Mouse (Mus musculus) adrenal gland, adult 18-20 months (tissue): ENCODE results near the gene Dcaf17. TPM values are rescaled to one million over a fixed set of nuclear protein-coding genes. Genes with fewer than 3 reads are reported as not detected.
A peak's percentile ranks its signal among the peaks of the same experiment; 100 is the strongest.

ENCODE experiments used
- DNase-seq, 2 experiments: peaks; one replicate each; pipeline ENCODE4 v3.0.0; 2021 to 2022; ENCODE audit warnings: low spot score in 2 of 2
- total RNA-seq, 2 experiments: library from RNA; stranded (reverse); gene quantifications; 1 replicate in 1 of 2; 2 replicates in 1 of 2; pipeline ENCODE4 v1.2.3; 2021

Gene Dcaf17
- total RNA-seq, 2 experiments from 2014 or later: 7.4 to 9.8 TPM

DNA sequence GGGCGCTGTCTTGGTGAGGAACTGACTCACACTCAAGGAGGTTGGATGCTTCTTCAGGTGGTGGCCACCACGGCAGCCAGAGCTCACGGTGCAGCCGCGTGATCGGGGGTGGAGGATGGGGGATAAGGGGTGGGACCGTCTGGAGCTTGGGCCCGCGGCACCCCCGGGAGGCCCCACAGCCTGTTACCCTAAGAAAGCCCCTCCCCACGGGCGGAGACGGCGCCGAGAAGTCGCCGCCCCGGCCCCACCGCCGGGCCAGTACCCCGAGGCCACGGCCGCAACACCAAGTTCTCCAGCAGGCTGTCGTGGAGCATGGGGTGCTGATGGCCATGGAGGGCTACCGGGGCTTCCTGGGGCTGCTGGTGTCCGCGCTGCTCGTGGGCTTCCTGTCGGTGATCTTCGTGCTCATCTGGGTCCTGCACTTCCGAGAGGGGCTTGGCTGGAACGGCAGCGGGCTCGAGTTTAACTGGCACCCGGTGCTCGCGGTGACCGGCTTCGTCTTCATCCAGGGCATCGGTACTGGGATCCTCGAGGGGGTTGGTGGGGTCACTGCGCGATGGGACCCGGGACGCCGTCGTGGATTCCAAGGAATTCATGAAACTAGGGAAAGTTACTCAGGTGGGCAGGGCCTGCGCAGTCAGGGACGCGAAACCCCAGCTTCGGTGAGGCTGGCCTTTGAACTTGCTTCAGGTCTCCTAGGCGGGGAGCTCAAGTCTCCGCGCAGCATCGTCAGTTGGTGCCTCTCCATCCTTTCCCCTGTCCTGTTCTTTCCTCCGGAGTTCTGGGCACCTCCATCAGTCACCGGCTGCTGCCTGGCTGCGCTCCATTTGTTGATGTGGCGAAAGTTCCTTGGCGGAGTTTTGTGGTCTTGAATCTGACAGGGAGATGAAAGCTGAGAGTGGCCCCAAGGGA is 62.9 kb downstream of the Dcaf17 start, which contains the start of gene Cybrd1:
TSS of gene Cybrd1 (plus strand) at position 127 of the 912 bp plus-strand sequence.
- peak in 1 of 2 experiments; percentile 10 for DNase-seq

DNA sequence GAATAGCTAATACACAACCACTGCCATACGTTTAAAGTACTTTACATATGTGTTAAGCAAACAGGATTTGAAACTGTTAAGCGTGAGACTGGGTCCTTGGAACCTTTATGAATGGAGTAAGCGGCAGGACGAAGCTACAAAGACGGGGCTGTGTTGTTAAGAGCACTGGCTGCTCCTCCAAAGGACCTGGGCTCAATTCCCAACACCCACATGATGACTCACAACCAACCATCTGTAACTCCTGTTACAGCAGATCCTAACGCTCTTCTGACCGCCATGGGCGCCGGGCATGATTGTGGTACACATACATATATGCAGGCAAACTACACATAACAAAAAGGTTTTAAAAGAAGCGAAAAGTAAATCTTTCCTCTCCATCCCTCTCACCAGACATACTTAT is 65.7 kb downstream of the Dcaf17 start:
- no peak for DNase-seq

DNA sequence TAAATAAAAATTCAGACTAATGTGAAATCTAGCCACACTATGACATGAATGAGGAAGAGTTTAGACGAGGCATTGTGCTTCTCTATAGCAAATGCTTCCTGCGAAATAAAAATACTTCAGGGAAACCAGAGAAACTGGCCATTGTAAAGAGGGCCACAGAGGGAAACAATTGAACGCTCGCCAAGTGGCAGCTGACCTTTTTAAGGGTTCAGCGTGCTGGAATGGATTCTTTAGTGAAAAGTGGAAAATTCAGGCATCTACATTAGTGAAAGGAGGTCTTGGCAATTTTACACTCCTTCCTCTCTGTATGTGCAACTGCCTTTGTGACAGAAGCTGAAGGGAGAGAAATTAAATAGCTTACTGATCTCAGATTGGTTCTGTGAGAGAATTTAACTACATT is 66.3 kb downstream of the Dcaf17 start:
- DNase-seq: no peak

DNA sequence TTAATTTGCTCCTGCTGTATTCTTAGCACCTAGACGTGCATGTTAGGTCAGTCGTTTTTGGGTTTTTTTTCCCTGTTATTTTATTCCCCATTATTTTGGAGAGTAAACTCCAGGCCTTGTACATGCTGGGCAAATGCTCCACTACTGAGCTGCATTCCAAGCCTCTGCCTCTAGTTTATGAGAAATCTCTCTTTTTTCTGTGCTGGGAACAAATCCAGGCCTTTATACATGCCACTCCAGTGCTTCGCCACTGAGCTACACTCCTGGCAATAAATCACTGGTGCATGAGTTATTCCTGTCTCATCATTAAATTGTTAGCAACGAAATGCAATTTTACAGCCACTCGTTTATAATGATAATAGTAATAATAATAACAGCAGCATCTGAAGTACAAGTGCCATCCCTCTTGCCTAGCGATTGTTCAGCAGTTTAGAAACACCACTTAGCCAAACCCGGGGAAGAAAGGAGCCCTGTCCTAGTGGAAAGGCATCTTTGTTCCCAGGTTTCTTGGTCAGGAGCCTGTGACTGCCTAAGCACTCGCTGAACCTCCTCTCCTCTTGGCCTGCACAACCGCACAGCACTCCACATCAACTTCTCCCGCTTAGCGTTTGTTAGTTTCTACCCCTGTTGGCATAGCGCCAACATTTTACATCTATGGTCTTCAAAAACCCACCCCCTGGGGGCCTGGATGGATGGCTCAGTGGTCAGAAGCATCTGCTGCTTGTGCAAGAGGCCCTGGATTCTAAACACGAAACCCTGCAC is 67.3 kb downstream of the Dcaf17 start:
- no peak for DNase-seq

DNA sequence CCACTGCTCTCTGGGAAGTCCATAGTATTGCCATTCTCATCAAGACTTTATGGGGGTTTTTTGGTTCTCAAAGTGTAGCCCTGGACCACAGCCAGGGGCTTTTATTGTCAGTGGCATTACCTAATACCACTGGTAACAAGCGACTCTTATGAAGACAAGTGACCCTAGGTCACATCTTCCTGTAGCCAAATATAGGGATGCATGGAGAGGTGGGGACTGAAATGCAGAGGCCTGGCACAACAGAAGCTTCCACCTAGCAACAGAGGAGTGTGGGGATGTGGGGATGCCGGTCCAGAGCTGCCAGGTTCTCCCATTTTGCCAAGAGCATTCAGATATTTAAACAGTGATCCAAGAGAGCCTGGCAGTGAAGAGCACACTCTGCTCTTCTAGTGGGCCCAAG is 68.5 kb downstream of the Dcaf17 start:
- DNase-seq: no peak

DNA sequence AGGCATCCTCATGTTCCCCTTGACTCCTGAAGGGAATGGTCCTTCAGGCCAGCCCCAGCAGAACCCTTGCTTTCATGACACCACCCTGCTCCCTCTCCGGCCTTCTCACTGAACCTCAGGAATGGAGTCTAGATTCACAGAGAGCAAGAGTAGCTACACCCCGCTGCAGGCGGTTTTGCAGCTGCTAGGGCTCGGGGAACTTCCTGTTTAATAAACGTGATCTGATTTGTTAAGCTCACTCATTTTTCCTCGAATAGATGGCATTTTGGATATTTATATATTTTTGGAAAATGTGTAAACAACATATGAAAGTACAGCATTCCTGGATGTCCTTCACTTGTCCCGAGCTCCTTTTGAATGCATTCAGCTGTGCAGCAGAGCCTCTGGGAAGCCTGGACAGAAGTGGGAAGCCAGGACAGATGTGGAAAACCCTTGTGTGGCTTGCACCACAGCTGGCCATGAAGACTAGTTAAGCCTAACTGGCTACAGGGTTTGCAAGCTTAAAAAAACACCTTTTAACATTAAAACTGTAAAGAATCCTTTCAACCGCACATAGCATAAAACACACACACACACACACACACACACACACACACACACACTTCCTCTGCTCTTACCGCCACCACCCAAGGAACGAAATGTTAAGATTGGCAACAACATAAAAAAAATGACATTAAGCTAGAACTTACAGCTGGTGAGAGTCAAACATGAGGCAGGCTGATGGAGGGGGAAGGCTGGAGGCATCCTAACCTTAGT is 72.8 kb downstream of the Dcaf17 start:
- no peak for DNase-seq

DNA sequence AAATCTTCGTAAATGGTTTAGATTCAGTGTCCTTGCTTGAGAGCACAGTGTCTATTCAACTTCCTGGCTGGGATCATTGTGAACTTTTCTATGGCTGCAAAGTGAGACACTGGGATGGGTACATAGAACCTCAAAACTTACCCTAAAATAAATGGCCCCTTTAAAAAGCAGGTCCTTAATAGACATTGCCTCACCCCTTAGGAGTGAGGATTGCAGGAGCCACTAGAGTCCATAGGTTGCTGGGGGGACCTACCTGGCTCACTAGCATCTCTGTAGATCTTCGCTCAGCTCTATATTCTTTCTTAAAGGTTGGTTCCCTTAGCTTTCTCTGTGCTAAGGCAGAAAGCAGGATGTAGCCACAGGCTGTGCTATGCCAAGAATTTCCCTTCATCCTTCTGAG is 75.2 kb downstream of the Dcaf17 start:
- DNase-seq: no peak

DNA sequence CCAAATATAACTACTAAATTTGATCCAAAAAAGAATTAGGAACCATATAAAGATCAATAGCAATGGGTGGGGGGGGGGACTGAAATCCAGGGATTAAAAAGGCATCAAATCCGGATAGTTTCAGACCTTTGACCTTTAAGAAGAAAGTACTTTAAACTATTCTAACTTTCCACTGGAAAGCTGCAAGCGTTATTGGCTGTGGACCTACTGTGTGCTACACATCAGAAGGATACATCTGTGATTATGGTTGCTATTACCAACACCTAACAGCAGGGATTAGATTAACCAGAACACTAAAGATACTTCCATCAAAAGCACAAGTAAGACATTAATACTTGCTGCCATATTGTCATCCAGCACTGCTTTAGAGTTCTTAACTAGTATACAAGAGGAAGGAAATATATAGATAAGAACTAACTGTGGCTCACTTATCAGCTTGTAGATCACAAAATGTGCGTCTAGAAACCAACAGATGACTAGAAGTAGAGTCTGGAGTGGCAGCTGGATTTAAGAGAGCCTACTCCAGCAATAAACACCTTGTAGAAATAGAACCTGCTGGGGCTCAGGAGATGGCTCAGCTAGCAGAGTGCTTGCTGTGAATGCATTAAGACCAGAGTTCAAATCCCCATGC is 76.9 kb downstream of the Dcaf17 start:
- no peak for DNase-seq

DNA sequence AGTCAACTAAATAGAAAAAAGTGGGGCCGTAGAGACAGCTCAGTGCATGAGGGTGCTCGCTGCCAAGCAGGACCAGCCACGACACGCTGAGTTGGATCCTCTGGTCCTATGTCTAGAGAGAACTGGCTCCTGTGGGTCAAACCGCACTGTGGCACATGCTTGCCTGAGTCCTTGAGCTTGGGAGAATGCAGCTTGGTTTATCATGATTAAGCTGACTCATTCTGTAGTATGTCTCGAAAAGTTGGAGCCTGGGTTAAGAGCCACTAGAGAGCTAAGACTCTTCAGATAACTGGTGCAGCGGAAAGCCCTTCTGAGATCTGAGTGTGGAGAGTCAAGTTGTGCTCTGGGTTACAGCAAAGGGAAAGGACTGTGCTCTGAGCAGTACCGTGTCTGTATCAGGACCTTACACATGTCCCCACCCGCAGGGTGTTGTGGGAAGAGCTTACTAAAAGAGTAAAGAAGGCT is 78.9 kb downstream of the Dcaf17 start:
- peak in 1 of 2 experiments; percentile 4 for DNase-seq

DNA sequence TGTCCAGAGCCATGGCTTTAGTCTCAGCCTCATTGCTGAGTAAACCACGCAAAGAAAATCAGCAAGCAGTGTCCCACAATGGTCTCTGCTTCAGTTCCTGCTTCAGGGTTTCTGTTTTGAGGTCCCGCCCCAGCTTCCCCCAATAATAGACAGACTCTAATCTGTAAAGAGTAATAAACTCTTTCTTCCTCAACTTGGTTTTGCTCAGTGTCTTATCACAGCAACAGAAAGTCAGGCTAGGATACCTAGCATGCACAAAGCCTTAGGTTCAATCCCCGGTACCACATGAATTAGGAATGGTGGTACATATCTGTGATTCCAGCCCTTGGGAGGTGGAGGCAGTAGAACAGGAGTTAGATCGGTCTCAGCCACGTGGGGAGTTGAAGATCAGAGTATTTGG is 79.7 kb downstream of the Dcaf17 start:
- DNase-seq: no peak

DNA sequence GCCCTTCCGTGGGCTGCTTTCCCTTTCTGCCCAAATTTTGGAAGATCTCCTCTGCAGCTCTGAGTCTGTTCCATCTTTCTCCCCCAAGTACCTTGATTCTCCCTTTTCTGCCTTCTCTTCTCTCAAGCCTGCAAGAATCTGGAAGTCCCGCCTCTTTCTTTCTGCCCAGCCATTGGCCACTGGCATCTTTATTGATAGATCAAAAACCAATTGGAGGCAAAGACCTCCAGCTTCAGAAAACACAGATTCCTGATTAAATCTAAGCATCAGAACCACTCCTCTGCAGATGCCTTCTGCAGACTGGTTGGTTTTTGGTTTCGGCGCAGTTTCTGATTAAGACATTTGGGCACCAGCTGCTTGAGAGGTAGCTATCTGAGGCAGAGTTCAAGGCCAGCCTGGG is 85.5 kb downstream of the Dcaf17 start:
- DNase-seq: no peak

DNA sequence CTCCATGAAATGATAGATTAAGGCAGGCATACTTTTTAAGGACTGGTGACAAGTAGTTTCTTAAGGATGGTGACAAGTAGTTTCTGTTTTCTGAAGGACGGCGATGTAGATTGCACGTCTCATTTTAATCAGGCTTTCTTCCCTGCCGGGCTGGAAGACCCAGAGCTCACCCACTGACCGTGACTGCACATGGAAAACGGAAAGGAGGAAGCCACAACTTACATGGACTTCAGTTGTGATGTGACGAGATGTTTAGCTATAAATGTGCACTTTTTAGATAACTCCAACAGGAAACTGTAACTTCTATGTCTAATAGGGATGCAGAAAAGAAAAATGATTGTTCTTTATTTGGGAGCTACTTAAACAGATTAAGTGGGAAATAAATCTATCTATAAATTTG is 87.3 kb downstream of the Dcaf17 start:
- no peak for DNase-seq

DNA sequence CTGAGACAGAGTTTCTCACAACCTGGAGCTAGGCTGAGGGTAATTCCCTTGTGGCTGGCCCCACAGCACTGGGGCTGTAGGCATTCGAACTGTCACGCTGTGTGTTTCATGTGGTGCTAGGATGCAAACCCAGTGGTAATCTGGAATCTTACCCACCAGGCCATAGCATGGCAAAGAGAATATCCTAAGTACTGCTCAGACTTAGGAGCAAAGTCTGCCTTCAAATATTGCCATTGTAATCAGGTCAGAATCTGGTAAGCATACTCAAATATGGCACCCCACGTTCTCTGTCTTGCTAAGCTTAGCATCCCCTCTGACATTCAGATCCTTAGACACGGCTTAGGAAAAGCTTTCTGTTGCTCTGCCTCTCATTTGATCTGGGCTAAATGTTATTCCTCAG is 90.7 kb downstream of the Dcaf17 start:
- no peak for DNase-seq

DNA sequence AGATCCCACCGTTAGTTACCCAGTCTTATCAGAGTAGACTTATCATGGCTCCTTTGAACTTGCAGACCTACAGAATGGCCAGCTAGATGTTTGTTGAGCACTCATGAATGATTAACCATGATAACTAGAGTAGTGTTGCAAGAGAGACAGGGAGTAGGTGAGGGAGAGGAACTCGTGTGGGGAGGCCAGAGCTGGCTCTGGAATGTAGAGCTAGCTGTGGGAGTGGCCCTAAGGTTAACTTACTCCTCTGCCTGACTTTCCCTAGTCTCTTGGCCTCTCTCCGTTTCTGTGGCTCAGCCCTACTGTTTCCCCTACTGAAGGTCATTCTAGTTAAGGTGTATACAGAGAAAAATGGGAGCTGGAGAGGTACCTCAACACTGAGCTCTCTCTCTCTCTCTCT is 91.1 kb downstream of the Dcaf17 start:
- no peak for DNase-seq

DNA sequence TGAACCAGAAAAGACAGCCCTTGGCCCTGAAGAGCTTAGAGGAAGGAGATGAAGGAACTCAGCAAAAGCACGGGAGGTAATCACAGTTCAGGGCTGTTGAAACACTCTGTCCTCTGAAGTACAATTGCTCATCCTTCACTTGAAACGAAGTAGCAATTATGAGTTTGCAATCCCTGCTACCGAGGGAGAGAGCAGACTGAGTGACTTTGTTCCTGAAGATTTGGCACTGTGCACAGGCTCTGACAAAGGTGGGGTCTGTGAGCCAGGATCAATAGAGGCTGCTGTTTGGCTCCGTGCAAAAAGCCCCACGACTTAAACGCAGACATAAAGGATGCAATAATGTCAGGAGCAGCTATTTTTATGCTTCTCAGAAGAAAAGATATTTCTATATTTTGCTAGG is 92.7 kb downstream of the Dcaf17 start:
- no peak for DNase-seq

Other genes starting within 250 kb of the Dcaf17 start
- gene Tlk1, start 229.6 kb upstream of the Dcaf17 start, total RNA-seq: 10 to 100 TPM; 37.6 to 52.5 TPM
- gene Mettl8, start 255 bp downstream of the Dcaf17 start, total RNA-seq: 10 to 100 TPM; 11.0 to 13.3 TPM
- gene Cybrd1, start 62.6 kb downstream of the Dcaf17 start, total RNA-seq: 1 to 10 TPM in 1 of 2 experiments, under 1 TPM in 1; 0.89 to 1.1 TPM
- 10 to 100 TPM; 83.7 to 97.8 TPM for gene Dync1i2, start 156.4 kb downstream of the Dcaf17 start, total RNA-seq